Mouse (Mus musculus) T-helper 1 cell (primary cell): Measurements from ENCODE around the gene Erg.

Experiments used
- in situ Hi-C: fragments of 300-600 bp; cut with MboI, MseI; formaldehyde crosslinking; loops from one replicate; pipeline ENCODE4 v1.15.1; 2025; ENCODE audit warnings: high pct_unique_total_duplicates

Gene Erg

GRCm38 (mm10) chr16:95447896-95448295, 138.5 kb downstream of the Erg start:
- in situ Hi-C loops, result no loop called here

DNA sequence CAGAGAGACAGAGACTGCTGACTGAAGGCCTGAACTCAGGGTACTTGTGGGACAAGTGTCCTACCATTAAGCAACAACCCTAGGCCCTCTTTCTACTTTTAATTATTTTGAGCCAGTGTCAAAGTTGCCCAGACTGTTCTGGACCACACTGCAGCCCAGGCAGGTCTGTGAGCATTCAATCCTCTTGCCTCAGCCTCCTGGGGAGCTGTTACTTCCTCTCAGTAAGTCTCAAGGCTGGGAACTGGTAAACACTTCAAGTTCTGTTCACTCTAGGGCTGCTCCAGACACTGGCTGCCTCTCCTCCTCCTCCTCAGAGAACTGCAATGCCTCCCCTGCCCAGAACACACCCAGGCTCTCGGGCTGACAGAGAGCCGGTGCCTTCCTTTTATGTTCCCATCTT, 140.0 kb downstream of the Erg start:
- in situ Hi-C loops, result no loop called here

- in situ Hi-C loops, result no loop called here
Measured at GRCm38 (mm10) chr16:95442023-95442422, 144.4 kb downstream of the Erg start.

- in situ Hi-C loops, result no loop called here
Measured at GRCm38 (mm10) chr16:95441179-95441578, 145.2 kb downstream of the Erg start.

GRCm38 (mm10) chr16:95440334-95440733, 146.1 kb downstream of the Erg start:
- in situ Hi-C loops, result no loop called here

- in situ Hi-C loops, result no loop called here
Measured at GRCm38 (mm10) chr16:95439794-95440193, 146.6 kb downstream of the Erg start.

- in situ Hi-C loops, result no loop called here
Measured at GRCm38 (mm10) chr16:95438848-95439540, 147.4 kb downstream of the Erg start.

GRCm38 (mm10) chr16:95436611-95437010, 149.8 kb downstream of the Erg start:
- in situ Hi-C loops, result no loop called here

- in situ Hi-C loops, result no loop called here
Measured at GRCm38 (mm10) chr16:95436051-95436450, 150.3 kb downstream of the Erg start.

- in situ Hi-C loops, result no loop called here
Measured at GRCm38 (mm10) chr16:95434434-95434833, 152.0 kb downstream of the Erg start.

GRCm38 (mm10) chr16:95432540-95432971, 153.8 kb downstream of the Erg start:
- in situ Hi-C loops, result no loop called here

DNA sequence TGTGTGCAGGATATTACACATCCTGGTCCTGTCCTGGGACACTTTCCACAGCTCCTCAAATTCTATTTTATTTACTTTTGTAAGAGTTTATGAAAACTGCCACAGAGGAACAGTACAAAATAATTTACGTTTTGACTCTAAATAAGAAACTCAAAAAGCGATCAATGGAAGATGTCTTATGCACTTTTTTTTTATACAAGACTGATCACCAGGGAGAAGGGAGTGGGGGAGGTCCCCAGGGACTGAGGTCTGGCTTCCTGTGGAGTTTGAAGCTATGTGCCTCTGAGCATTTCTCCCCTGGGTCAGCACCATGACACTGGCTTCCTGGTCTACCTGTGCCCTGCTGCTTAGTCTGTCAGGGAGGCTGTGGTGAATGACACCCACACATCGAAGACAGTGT, 156.5 kb downstream of the Erg start:
- in situ Hi-C loops, result no loop called here

GRCm38 (mm10) chr16:95428239-95428638, 158.2 kb downstream of the Erg start:
- in situ Hi-C loops, result no loop called here

GRCm38 (mm10) chr16:95427512-95427911, 158.9 kb downstream of the Erg start:
- in situ Hi-C loops, result no loop called here

GRCm38 (mm10) chr16:95422658-95423073, 163.7 kb downstream of the Erg start:
- in situ Hi-C loops, result no loop called here

DNA sequence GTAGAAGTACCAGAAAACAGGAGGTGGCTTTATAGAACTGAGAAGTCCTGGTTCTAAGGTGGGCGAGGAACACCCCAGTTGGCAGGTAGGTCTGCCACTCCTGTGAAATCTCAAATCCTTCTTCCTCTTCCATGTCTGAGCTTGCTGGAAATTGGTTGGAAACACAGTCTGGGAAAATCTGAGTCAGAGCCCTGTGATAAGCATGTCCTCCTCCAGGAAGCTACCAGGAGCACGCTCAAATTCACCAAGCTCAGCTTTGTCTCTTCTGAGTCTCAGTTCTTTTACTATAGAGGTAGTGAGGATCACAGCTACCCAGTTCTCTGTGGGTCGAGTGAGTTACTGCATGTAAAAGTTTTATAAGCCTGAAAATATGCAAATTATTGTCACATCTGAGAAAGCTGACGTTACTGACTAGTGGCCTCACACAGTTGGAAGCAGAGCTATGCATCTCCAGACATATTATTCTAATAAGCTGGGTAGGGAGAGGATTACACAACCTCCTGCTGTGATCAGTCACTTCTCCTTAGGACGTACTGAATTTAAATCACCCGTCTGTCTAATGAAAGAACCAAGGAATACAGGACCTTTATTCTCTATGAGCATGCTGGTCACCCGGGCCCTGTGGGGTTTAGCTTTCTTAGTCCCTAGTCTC, 165.0 kb downstream of the Erg start:
- in situ Hi-C loops, result no loop called here

- in situ Hi-C loops, result loop anchor here (10.0 kb wide), 1 partner anchor 1609 kb away; no protein-coding TSS in a partner anchor
Measured at GRCm38 (mm10) chr16:95415921-95416320, 170.5 kb downstream of the Erg start.

- in situ Hi-C loops, result loop anchor here (10.0 kb wide), 1 partner anchor 1609 kb away; no protein-coding TSS in a partner anchor
Measured at GRCm38 (mm10) chr16:95415372-95415771, 171.0 kb downstream of the Erg start.

DNA sequence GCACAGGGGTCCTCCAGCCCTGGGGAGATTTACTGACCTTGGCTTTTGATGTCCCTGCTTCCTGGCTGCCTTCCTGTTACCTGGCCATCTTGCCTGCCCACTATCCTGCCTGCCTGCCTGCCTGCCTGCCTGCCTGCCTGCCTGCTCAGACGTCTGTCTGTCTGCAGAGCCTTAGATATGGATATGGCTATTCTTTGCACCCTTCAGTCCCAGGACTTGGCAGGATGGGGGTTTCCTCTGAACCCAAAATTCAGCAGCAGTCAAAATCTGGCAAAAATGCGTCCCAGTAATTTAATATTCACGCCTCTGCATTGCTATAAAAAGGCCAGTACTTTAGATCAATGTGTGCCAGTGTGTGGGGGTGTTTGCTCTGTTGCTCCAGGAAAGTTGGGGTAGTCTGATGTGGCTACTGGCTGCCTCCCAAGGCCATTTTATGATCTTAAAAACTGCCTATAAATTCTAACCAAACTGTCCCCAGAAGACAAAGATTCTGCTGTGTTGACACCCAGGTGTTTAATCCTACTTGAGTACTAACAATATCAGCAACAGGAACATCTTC, 172.9 kb downstream of the Erg start:
- in situ Hi-C loops, result loop anchor here (10.0 kb wide), 1 partner anchor 1611 kb away; no protein-coding TSS in a partner anchor

- in situ Hi-C loops, result no loop called here
Measured at GRCm38 (mm10) chr16:95408096-95408495, 178.3 kb downstream of the Erg start.

GRCm38 (mm10) chr16:95405496-95405895, 180.9 kb downstream of the Erg start:
- in situ Hi-C loops, result no loop called here

- in situ Hi-C loops, result no loop called here
Measured at GRCm38 (mm10) chr16:95403453-95403852, 182.9 kb downstream of the Erg start.

GRCm38 (mm10) chr16:95401869-95402268, 184.5 kb downstream of the Erg start:
- in situ Hi-C loops, result no loop called here
